Mouse (Mus musculus): Measurements from ENCODE around the gene Pdk2.

- TF ChIP-seq CTCF (IDR thresholded peaks at IDR 0.05; ENCODE audit: extremely low read depth, insufficient read length, insufficient replicate concordance, low read depth, low read length), result no peak
- no peak for TF ChIP-seq POLR2A (IDR thresholded peaks at IDR 0.05; ENCODE audit: low read depth, low read length)
Observed at GRCm38 (mm10) chr11:95071266-95071665, 30.1 kb upstream of the Pdk2 start.
